Mouse (Mus musculus) liver, embryonic 14.5 days (tissue): ENCODE data around the gene Slc9a8.
"Not testable (repeated sequence)": the region's sequence is repeated elsewhere in the genome, so short reads cannot be mapped to it uniquely, and the experiment has no call there.

Experiments used
- CTCF ChIP-seq: IDR thresholded peaks from 2 replicates; pipeline ENCODE4 v1.5.1; 2016; ENCODE audit warnings: antibody characterized with exemption, low read depth, control low read depth
- EP300 ChIP-seq: IDR thresholded peaks from 2 replicates; pipeline ENCODE4 v1.6.1; 2016; ENCODE audit warnings: antibody characterized with exemption, low read depth

DNA sequence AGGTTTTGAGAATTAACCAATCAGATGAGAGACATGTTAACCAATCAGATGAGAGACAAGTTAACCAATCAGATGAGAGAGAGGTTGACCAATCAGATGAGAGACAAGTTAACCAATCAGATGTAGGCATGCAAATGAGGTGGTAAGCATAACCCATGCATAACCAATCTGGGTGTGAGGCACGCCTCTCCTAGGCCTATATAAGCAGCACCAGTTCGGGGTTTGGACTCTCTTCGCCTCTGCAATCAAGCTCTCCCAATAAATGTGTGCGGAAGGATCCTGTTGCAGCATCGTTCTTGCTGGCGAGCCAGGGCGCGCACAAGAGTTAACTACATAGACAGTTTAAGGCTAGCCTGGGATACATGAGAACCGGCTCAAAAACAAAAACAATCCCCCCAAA, 25.1 kb upstream of the Slc9a8 start:
- TF ChIP-seq CTCF, EP300: not testable (repeated sequence)
